Mouse (Mus musculus) left cerebral cortex, adult 9 months (tissue): ENCODE measurements around the gene Nuf2.
"Not testable (repeated sequence)": the region's sequence is repeated elsewhere in the genome, so short reads cannot be mapped to it uniquely, and the experiment has no call there.

ENCODE experiments used
- DNase-seq, 2 experiments: peaks; one replicate each; pipeline ENCODE4 v3.0.0; 2022; ENCODE audit warnings: low spot score in 2 of 2

The Nuf2 gene

DNA sequence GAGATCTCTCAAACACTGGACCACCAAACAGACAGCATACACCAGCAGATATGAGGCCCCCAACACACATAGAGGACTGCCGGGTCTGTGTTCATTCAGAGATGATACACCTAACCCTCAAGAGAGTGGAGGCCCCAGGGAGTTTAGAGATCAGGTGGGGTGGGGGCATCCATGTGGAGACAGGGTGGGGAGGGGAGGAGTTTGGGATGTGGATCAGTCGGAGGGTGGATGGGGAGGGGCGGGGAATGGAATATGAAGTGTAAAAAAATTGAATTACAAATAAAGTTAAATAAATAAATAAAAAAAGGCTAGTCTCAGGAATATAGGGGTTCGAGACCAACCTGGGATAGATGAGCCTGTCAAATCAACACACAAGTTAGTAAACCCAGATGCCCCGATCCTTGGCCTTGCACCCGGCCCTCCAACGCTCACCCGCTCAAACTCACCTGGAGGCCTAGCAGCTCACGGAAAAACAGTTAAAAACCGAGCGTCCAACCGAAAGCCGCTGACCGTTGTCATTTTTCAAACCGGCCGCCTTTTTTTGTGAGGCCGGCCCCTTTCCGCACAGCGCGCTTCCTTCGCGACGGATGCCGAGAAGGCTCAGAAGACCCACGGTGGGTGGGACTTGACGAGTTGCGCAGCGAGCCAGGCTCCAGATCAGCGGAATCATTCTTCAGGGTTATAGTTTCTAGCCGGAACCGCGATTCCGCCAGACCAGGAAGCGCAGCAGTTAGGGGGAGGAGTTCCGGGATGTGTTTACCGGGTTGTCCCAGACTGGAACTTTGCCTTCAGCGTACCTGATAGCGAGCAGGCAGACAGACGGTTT lies at the start of gene Nuf2:
Gene Nuf2 (minus strand): TSS at position 589 of the 826 bp plus-strand sequence.
- peak; percentile 95 to 99 for DNase-seq

DNA sequence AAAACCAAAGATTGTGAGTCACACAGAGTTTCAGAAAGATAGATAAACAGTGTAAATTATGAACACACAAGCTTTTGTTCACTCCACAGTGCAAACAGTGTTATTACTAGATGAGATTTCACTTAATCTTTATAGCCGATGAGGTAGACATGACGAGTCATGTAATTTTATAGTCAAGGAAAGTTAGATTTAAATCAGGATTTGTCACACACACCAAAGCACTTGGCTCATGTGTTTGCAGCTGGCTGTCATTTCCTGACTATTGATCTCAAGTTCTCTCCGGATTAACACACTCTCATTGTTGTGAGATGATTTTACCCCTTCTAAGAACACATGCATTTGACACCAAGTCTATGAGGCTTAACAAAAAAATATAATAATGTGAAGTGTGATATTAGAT lies 48.3 kb upstream of the Nuf2 start:
- no peak for DNase-seq

DNA sequence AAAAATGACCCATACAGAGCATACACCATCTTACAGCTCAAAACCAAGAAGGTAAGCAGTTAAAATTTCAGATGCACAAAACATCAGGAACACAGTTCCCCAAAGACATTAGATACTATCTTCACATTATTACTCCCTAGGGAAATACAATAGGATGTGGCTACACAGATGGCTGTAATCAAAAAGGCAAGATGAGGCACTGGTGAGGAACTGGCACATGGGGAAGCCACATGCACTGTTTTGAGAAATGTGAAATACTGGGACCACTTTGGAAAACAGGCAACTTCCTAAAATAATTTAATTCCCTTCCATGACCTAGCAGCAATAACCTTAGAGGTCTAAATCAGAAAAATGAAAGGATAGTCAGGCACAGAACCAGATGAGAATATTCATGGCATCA lies 42.9 kb upstream of the Nuf2 start:
- DNase-seq: no peak

DNA sequence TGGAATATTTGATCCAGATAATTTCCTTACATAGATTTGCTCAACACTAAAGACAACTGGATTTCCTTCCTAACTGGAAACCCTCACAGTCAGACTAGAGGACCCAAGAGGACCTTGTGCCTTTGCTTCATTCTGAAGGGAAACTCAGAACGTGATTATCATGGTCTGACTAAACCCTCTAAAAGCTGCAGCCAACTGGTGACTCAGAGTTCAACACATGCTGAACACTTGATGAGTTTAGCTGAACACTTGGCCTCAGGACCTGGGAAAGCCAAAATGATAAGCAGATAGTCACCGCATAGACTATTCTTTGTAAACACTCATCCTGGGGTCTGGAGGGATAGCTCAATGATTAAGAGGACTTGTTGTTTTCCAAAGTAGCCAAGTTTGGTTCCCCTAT lies 24.4 kb upstream of the Nuf2 start:
- DNase-seq: no peak

DNA sequence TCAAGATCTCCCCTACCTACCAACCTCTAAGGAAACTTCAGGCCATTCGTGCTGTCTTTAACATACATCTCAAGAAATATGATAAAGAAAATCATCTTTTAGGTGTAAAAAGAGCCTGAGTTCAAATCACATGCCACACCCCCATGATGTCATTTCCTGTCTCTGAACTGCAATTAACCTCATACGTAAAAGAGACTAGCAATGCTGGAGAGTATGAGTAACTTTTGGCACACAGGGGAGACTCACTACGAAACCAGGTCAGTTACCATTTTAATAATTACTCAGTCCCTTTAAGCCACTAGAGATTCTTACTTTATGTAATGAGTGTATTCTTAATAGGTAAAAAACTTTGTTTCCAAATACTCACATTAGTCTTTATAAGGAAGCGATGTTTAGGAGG lies 23.8 kb upstream of the Nuf2 start:
- DNase-seq: no peak

DNA sequence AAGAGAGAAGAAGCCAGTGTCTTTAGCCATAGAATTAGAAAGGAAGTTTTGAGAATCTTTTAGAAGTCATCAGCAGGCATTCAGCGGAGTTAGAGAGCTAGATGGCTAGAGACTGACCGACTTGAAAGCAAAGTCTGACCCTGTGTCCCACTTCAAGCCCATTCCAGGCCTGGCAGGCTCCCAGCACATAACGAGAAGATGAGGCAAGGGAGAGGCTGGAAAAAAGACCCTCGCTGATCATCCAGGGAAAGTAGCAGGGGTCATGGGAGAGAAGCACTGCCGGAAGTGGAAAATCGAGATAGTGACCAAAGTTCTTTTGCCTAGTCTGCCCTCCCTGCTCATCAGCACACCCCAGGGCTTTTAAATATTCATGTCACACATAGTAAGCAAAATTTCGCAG lies 22.2 kb upstream of the Nuf2 start:
- DNase-seq: no peak

DNA sequence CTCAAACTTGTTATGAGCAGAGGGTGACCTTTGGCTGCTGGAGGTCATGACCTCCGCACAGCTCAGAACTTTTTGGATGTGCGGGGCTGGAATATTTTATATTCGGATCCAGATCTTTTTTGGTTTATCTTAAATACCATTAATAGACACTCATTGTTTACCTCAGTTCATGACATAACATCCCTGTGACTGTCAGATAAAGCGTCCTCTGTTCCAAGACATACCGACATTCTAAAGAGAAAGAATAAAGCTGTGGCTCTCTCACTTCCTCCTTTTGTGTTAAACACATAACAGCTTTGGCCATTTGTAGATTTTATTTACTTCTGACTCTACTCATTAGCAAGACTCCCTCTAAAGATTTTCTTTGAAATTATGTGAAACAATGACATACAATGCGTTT lies 9.2 kb upstream of the Nuf2 start:
- no peak for DNase-seq

DNA sequence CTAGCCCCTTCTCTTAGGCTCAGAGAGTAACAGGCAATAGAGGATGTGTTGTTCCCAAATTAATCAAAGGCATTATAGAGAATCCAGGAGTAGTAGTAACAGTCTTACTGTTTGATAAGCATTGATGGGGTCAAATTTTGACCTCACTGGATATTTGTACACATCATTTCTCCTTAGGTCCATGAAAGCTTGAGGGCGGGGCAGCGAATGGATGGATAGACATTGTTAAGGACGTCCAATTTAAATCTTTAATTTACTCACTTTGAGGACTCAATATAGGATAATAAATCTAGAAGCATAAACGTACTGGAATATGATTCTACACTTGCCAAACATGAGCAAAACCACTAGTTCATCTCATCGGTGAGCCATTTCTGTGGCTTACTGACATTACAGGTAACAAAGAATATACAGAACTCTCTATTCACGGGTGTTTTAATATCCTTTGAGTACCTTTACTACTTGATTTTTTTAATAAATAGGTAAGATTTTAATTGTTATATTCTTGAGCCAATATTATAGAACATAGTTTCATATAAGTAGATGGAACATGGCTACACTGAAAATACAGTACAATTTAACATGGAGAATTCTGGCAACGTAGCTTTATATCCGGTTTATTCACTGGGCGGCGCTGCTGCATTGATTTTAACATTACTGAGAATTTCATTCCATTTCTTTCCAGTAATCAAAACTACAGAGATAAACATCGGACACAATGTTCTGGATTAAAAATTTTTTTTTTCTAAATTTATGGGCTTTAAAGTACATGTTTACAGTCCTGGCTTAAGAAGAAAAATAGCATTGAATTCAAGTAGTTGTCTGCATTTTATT lies 655 bp upstream of the Nuf2 start:
- peak in 1 of 2 experiments; percentile 91 for DNase-seq

DNA sequence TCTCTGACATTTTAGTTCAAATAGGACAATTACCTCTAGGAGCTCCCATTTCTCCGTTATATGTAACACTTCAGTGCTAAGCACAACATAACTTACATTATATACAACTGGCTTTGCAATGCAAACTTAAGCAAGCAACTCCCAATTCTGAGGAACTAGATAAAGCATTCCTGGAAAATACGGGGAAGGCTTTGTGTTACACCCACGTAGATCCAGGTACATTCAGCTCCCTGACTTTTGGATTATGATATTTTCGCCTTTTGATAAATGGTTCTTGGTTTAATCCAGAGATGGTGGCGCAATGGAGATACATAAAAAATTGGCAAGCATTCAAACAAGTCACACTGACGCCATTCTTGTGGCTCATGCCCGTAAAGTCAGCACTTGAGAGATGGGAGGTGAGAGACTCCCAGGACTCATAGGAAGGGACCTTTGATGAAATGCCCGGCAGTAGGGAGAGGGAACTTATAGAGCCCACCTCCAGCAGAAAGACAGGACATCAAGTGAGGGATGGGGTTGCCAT lies 1.2 kb downstream of the Nuf2 start:
- DNase-seq: no peak

DNA sequence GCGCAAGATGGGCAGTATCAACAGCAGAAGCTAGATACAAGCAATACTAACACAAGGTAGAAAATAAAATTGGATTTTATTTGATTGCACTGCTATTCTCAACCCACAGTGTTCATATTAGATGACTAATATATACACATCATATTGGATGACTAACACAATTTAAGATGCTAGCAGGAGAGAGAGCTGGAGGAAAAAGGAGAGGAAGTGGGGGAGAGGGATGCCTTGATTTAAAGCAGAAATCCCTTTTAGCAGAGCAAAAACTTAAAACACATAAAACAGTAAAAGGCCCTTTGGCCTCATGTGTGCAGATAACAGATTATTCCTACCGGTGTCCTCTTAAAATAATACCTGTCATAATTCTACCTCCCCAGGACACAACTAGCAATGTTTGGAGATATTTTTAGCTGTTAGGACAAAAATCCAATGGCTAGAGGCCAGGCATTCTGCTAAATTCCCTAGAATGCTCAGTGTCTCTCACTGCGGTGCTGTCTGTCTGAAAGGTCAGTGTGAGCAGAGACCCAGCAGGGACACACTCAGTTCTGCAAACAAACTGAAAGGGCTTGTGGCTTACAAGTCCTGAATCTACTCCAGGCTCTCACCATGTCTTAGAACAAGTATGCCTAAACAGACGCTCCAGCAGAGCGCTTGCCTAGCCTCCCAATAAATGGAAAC lies 5.1 kb downstream of the Nuf2 start:
- no peak for DNase-seq

DNA sequence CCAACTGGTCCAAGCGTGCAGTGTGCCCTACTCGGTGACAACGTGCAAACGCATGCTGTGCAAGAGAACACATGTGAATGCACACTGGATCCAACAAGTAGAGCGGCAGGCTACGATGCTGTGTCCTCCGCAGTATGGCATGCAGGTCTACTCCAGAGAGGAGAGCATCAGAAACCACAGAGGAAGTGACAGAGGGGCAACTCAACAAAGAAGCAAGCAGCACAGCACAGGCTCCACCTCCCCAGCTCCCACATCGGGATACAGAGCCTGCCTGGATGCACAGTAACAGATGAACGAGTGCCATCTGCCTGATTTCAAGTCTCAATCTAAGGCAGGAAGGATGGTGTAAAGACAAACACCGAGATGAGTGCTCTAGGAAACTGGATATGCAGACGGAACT lies 11.9 kb downstream of the Nuf2 start:
- no peak for DNase-seq

DNA sequence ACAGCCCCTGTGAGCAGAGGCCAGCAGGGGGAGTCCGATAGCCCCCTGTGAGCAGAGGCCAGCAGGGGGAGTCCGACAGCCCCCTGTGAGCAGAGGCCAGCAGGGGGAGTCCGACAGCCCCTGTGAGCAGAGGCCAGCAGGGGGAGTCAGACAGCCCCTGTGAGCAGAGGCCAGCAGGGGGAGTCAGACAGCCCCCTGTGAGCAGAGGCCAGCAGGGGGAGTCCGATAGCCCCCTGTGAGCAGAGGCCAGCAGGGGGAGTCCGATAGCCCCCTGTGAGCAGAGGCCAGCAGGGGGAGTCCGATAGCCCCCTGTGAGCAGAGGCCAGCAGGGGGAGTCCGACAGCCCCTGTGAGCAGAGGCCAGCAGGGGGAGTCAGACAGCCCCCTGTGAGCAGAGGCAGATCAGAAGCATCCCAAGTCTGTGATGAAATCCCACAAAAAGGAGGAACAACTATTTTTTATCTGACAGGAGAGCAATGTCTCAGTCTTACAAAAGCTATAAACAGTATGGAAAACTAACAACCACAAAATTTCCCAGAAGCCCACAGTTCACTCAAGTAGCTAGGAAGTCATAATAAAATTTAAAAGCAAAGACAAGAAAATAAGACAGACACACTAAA lies 13.3 kb downstream of the Nuf2 start:
- not testable (repeated sequence) for DNase-seq

DNA sequence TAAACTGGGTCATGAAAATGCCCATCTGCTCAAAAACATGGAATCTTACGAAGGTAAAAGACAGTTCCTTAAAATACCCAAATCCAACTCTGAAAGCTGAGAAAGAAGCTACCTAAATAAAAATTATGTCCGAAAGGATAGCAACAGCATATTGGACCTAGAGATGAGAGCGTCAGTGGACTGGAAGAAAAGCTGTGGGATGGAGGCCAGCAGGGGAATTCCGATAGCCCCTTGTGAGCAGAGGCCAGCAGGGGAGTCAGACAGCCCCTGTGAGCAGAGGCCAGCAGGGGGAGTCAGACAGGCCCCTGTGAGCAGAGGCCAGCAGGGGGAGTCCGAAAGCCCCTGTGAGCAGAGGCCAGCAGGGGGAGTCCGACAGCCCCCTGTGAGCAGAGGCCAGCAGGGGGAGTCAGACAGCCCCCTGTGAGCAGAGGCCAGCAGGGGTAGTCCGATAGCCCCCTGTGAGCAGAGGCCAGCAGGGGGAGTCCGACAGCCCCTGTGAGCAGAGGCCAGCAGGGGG lies 13.8 kb downstream of the Nuf2 start:
- DNase-seq: no peak

DNA sequence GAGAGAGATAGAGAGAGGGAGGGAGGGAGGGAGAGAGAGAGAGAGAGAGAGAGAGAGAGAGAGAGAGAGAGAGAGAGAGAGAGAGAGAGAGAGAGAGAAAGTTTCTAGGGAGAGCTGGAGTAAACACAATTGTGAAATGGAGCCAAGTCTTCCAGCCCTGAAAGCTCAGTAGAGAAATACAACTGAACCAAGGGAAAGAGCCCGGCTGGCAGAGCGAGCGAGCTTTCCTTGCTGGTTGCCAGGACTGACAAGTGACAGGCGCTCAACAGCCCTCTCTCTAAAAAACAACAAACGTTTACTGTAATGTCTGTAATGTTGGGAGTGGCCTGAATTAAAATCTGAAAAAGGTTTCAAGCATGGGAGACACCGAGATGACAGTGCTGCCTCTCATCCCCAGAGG lies 24.9 kb downstream of the Nuf2 start:
- DNase-seq: no peak

DNA sequence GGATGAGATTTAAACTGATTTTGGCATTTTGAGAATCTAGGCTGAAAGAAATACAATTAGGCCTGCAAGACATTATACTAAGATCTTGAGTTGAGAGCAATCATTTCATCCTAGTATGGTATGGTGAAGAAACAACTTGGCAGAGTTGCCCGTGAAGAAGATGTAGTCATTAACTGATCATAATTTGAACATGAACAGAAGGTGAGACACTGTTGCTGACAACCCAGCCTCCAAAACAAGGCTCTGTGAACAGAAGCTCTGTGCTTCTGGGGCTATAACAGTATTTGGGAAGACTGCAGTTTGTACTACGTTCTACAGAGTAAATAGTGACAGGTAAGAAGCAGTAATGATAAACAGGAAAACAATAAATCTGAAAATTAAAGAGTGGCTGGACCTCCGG lies 28.4 kb downstream of the Nuf2 start:
- DNase-seq: no peak

DNA sequence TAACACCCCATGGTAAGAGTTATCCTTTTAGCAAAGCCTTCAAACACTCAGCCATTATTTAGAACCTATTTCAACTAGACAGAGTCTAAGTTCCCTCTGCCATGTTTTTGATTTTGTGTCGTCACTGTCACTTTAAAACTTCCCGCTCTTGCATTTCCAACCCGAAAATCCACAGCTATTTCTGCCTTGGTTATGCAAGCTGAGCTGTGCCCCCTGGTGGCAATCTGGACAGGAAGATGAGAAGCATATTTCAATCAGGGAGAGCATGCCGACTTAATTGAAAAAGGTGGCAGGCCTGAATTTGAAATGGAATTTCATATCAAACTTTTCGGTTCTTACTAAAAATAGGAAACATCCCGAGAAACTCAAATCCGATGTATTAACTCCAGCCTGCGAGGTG lies 35.6 kb downstream of the Nuf2 start:
- DNase-seq: peak in 1 of 2 experiments; percentile 70

DNA sequence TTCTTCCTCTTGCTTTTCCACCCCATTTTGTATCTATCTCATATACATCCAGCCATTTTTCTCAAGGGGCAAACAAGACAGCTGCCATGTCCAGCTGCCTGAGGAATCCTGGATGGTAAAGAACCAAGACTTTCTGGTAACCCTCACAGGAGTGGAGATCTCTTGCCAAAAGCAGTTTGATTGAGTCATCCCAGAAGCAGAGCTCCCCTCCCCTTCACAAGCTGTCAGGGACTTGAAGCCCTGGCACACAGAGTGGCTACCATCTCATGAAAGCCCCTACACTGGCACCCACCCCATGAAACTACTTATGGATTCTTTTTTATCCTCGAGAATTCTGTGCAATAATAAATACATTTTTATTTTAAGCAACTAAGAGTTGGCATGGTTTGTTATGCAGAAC lies 39.7 kb downstream of the Nuf2 start:
- no peak for DNase-seq

DNA sequence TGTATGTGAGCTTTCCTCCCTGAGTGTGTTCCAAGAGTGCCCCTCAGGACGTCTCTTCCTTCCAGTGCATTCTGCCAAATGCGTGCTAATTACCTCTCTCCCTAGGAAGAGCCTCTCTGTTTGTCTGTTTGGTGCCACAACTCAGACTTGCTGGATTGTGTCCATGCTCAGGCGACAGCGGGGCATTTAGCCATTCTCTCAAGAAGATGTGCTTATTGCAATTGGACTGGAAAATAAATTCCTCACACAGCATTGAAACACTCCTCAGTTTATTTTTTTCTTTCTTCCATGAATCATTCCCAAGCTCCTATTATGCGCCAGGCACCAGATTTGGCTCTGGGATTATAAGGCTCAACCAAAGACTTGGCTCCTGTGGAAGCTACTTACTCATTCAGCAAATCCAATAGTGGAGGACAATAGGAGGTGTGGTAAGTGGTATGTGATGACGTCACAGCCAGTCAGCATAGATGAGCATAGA lies 45.8 kb downstream of the Nuf2 start:
- peak; percentile 30 to 57 for DNase-seq

DNA sequence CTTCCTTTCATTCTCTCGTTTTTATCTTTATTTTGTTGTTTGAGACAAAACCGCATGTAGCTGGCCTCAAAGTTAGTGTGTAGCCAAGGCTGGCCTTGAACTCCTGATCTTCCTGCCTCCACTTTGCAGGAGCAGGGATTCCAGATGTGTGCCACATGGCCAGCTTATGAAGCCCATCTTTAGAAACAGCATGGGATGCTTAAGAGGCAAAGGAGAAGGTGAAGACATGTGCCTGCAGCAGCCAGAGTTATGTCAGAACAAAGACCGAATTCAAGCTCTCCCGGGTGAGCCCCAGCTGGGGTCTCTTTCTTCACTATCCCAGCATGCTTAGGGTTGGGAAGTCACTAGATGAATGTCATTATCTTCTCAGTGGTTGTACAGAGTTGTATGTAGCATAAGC lies 46.7 kb downstream of the Nuf2 start:
- no peak for DNase-seq

DNA sequence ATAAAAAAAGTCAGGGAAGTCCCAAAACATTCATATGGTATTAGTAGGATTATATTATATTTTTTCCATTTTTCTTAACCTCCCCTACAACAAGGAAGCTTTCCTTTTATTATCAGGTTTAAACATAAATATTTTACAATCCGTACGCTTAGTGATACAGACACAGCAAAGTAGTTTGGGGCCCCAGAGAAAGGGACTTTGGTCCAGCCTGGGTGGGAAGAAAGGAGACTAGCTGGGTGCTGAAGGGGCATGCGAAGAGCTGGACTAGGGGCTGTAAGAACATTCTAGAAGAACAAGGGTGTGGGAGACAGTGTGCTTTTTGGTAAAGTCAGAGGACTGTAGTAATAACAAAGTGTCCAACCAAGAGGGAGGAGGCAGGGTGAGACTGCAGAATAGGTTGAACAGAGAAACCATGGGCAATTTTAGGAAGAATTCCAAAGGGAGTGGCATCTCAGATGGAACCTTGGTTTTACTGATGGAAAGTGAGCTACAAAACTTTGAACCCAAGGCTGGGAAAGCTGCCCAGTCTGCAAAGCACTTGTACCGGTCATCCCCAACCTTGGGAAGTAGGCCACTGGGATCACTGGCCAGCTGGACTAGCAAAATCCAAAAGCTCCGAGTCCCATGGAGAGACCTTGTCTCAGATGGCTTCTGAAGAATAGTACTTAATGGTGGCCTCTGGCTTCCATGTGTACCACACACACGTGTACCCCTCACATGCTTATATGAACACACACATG lies 48.5 kb downstream of the Nuf2 start:
- DNase-seq: no peak

DNA sequence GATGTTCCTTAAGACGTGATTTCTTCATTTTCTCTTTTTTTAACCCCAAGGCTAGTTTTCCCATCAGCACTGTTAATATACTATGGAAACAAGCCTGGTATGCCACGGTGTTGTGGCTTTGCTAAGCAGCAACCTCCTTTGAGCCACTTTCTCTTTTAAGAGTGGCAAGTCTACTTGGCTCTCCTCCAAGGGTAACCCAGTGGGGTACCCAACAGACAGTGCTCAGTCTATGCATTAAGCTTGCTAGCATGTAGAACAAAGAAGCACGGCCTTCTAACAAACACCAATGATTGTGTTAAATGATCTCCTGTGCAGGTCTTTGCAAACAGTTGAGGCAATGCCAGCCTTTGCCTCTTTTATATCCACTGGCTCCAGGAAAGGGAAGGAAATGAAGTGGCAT lies 60.1 kb downstream of the Nuf2 start:
- DNase-seq: no peak
